8 mouse cellular contexts compared by ENCODE assay signal in the genomic region with DNA sequence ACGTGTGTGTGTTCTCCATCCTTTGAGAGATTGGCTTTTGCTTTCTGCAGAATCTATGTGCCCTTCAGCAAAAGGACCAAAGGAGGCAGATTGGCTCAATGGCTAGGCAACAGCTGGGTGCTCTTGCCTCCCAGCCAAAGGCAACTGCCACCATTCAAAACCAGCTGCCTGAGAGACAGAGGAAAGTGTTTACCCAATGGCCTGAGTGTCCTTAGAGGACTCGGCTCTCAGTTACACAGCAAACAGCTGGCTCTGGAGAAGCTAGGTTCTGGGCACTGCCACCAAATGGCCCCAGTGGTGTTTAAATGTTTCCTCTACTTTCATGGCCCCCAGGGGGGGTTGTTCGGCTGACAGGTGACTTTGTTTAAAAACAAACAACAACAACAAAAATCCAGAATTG. TPM values are rescaled to one million over a fixed set of nuclear protein-coding genes. Genes with fewer than 3 reads are reported as not detected.
DNase-seq lines count a peak whose midpoint lies in the region; ATAC-seq lines count a peak whose summit lies in the region.

No protein-coding gene starts in this region.

- no peak overlapping the region for H3K9ac ChIP-seq in heart, embryonic 13.5 days
- no peak overlapping the region for H3K9ac ChIP-seq in forebrain, embryonic 12.5 days
- no peak overlapping the region for H3K9ac ChIP-seq in limb, embryonic 11.5 days (ENCODE audit: low read length)

- peak overlapping the region; percentile 46 for H3K4me3 ChIP-seq in heart, embryonic 13.5 days
- no peak overlapping the region for H3K4me3 ChIP-seq in forebrain, embryonic 12.5 days (replicated peaks)
- H3K4me3 ChIP-seq in limb, embryonic 11.5 days (ENCODE audit: low read depth, low read length) = no peak overlapping the region

- no peak overlapping the region for H3K27ac ChIP-seq in heart, embryonic 13.5 days (replicated peaks)
- H3K27ac ChIP-seq in forebrain, embryonic 12.5 days = no peak overlapping the region
- no peak overlapping the region for H3K27ac ChIP-seq in limb, embryonic 11.5 days (replicated peaks; ENCODE audit: low read depth, low read length)

- WGBS in heart, embryonic 13.5 days = 38% methylated on average over 3 of the region's 3 CpGs
- WGBS in forebrain, embryonic 12.5 days = 50% methylated on average over 3 of the region's 3 CpGs
- WGBS in limb, embryonic 11.5 days = 43% methylated on average over 3 of the region's 3 CpGs

- no peak for ATAC-seq in heart, embryonic 13.5 days (ENCODE audit: extremely low read depth, insufficient number of reproducible peaks, low FRiP score, low TSS enrichment)
- no peak for ATAC-seq in forebrain, embryonic 12.5 days (ENCODE audit: low FRiP score)
- no peak for ATAC-seq in limb, embryonic 11.5 days (ENCODE audit: insufficient number of reproducible peaks, low FRiP score, low TSS enrichment, low read depth)

- H3K9me3 ChIP-seq in heart, embryonic 13.5 days = no peaks in the 10 kb centered on the region
- no peaks in the 10 kb centered on the region for H3K9me3 ChIP-seq in forebrain, embryonic 12.5 days
- H3K9me3 ChIP-seq in limb, embryonic 11.5 days (ENCODE audit: control insufficient read depth, low read length) = no peaks in the 10 kb centered on the region

- H3K27me3 ChIP-seq in heart, embryonic 13.5 days (replicated peaks) = peaks cover 18% of the 10 kb centered on the region
- 0 out of 2 replicates have a peak, but pooled peaks cover 3% of the 10 kb centered on the region for H3K27me3 ChIP-seq in forebrain, embryonic 12.5 days
- no peaks in the 10 kb centered on the region for H3K27me3 ChIP-seq in limb, embryonic 11.5 days (ENCODE audit: control insufficient read depth, insufficient read depth, low read length)

- H3K4me1 ChIP-seq in heart, embryonic 13.5 days = 0 out of 2 replicates have a peak, but pooled peaks cover 4% of the 10 kb centered on the region
- H3K4me1 ChIP-seq in forebrain, embryonic 12.5 days = peaks cover 4% of the 10 kb centered on the region; the same call in 1 of the 2 replicates
- H3K4me1 ChIP-seq in limb, embryonic 11.5 days (ENCODE audit: control insufficient read depth, insufficient read depth, low read length) = no peaks in the 10 kb centered on the region

- no peak for DNase-seq in heart, postnatal 10 days
- DNase-seq in limb, embryonic 11.5 days (ENCODE audit: low spot score) = peak; percentile 21
- DNase-seq in neural tube, embryonic 10.5 days (ENCODE audit: extremely low spot score, low spot score) = peak; percentile 13
- DNase-seq in urinary bladder, postnatal 14 days (ENCODE audit: low spot score) = no peak
- DNase-seq in layer of hippocampus, adult 8-10 months (ENCODE audit: low spot score in 2 of 2) = no peak
- DNase-seq in left cerebral cortex, postnatal 4 days = no peak

- H3K4me2 ChIP-seq in heart, embryonic 13.5 days = peak overlapping the region; percentile 69
- peak overlapping the region; percentile 46 for H3K4me2 ChIP-seq in forebrain, embryonic 12.5 days
- H3K4me2 ChIP-seq in limb, embryonic 11.5 days (ENCODE audit: low read depth, severe bottlenecking) = peak overlapping the region; percentile 35; the same call in 1 of the 2 replicates

- no peaks in the 10 kb centered on the region for H3K36me3 ChIP-seq in heart, embryonic 13.5 days
- H3K36me3 ChIP-seq in forebrain, embryonic 12.5 days (replicated peaks) = no peaks in the 10 kb centered on the region
- no peaks in the 10 kb centered on the region for H3K36me3 ChIP-seq in limb, embryonic 11.5 days (ENCODE audit: control insufficient read depth, insufficient read depth, low read length)

- intact Hi-C loops in heart, postnatal 10 days (cut with DNase I) = no loop called here
- intact Hi-C loops in left cerebral cortex, postnatal 4 days (cut with DNase I) = no loop called here

RNA-seq across cellular contexts. Expression of a gene that starts 19.1 kb away (rescaled TPM):
- polyA plus RNA-seq in heart, embryonic 13.5 days (2015; fragmentation: Nextera tagmentation; extraction: Ambion mirVana) = 5.6 and 6.0 TPM in 2 replicates
- total RNA-seq in heart, postnatal 10 days (2021) = 10 to 100 TPM; 28.2 to 30.5 TPM
- polyA plus RNA-seq in forebrain, embryonic 12.5 days (2016; fragmentation: Nextera tagmentation; extraction: Ambion mirVana) = 5.3 and 5.9 TPM in 2 replicates
- polyA plus RNA-seq in limb, embryonic 11.5 days (2014; fragmentation: Nextera tagmentation; extraction: Ambion mirVana) = 3.3 and 4.8 TPM in 2 replicates
- total RNA-seq in layer of hippocampus, adult 8-10 months (2022) = 10 to 100 TPM in 3 of 4 experiments, 1 to 10 TPM in 1; 10.0 to 22.7 (median 13.7) TPM
- 10 to 100 TPM in 1 of 2 experiments, 1 to 10 TPM in 1; 9.2 to 11.1 TPM for total RNA-seq in left cerebral cortex, postnatal 4 days (2021)

RNA-seq across cellular contexts. Expression of a gene that starts 54.8 kb away (rescaled TPM):
- polyA plus RNA-seq in heart, embryonic 13.5 days (2015; fragmentation: Nextera tagmentation; extraction: Ambion mirVana) = 0.29 and 0.47 TPM in 2 replicates
- total RNA-seq in heart, postnatal 10 days (2021) = 1 to 10 TPM; 1.5 to 2.1 TPM
- polyA plus RNA-seq in forebrain, embryonic 12.5 days (2016; fragmentation: Nextera tagmentation; extraction: Ambion mirVana) = 0.55 and 1.2 TPM in 2 replicates
- polyA plus RNA-seq in limb, embryonic 11.5 days (2014; fragmentation: Nextera tagmentation; extraction: Ambion mirVana) = 1.6 and 1.8 TPM in 2 replicates
- under 1 TPM in 3 of 4 experiments, not detected in 1; 0.12 to 0.30 (median 0.23) TPM for total RNA-seq in layer of hippocampus, adult 8-10 months (2022)
- total RNA-seq in left cerebral cortex, postnatal 4 days (2021) = under 1 TPM; 0.40 to 0.60 TPM

Comparison
In these comparisons a context has a peak if more than half of its experiments do, and no peak if none do; other contexts are left out.
1. DNase-seq: peak in limb, embryonic 11.5 days (single experiment) and neural tube, embryonic 10.5 days (single experiment); none in heart, postnatal 10 days (0 of 2), urinary bladder, postnatal 14 days (single experiment), layer of hippocampus, adult 8-10 months (0 of 2) and left cerebral cortex, postnatal 4 days (single experiment).
2. Peak in every context shown above with its lines, with median percentiles within 50 percentile points of each other: H3K4me2 ChIP-seq.